Mouse (Mus musculus) kidney, postnatal 0 days (tissue): Measurements from ENCODE around the gene Ncan. TPM values are rescaled to one million over a fixed set of nuclear protein-coding genes. Genes with fewer than 3 reads are reported as not detected.
A peak's percentile ranks its signal among the peaks of the same experiment; 100 is the strongest.

Experiments used
- ATAC-seq: fragments of 200-750 bp; cut with Nextera tagmentation; replicated peaks from 2 replicates; pipeline ENCODE4 v1.8.0; 2017; ENCODE audit warnings: low read depth, moderate number of reproducible peaks, moderate TSS enrichment, moderate library complexity; ENCODE audit not compliant: low FRiP score
- DNase-seq: peaks from one replicate; pipeline ENCODE4 v3.0.0-alpha.2; 2016; ENCODE audit warnings: low spot score
- H3K27ac ChIP-seq: fragments of 300-500 bp; sonication (generic); 2 replicates; pipeline ENCODE4 v1.5.1; 2014; ENCODE audit warnings: mild to moderate bottlenecking
- H3K27me3 ChIP-seq: fragments of 300-500 bp; sonication (generic); 2 replicates; pipeline ENCODE4 v1.6.1; 2014; ENCODE audit warnings: low read length, mixed read lengths; ENCODE audit not compliant: insufficient read depth
- H3K36me3 ChIP-seq: fragments of 300-500 bp; sonication (generic); 2 replicates; pipeline ENCODE4 v1.6.1; 2014; ENCODE audit warnings: low read length, mixed read lengths; ENCODE audit not compliant: insufficient read depth
- H3K4me1 ChIP-seq: fragments of 300-500 bp; sonication (generic); replicated peaks from 2 replicates; pipeline ENCODE4 v1.6.1; 2014; ENCODE audit warnings: antibody characterized with exemption, low read length, mixed read lengths; ENCODE audit not compliant: insufficient read depth
- H3K4me2 ChIP-seq: fragments of 300-500 bp; sonication (generic); 2 replicates; pipeline ENCODE4 v1.6.1; 2014; ENCODE audit warnings: mild to moderate bottlenecking, low read length, moderate library complexity, mixed read lengths
- H3K4me3 ChIP-seq: fragments of 300-500 bp; sonication (generic); replicated peaks from 2 replicates; pipeline ENCODE4 v1.5.1; 2014; ENCODE audit warnings: low read depth, low read length
- H3K9ac ChIP-seq: fragments of 300-500 bp; sonication (generic); 2 replicates; pipeline ENCODE4 v1.6.1; 2014; ENCODE audit warnings: low read depth, low read length
- H3K9me3 ChIP-seq: fragments of 300-500 bp; sonication (generic); replicated peaks from 2 replicates; pipeline ENCODE4 v1.6.1; 2016; ENCODE audit warnings: low read length, inconsistent platforms, mixed read lengths
- CTCF ChIP-seq: IDR thresholded peaks from 2 replicates; pipeline ENCODE4 v1.5.1; 2016; ENCODE audit warnings: antibody characterized with exemption, low read depth, mild to moderate bottlenecking, moderate library complexity
- WGBS: fragments of 180-500 bp; shearing (Covaris S2); extraction: QIAGEN DNeasy Blood & Tissue Kit; methylation state at CpG from one replicate; pipeline ENCODE4 v1.1.7; 2014; 5-methylcytosine and 5-hydroxymethylcytosine counted together
- polyA plus RNA-seq: library from polyadenylated mRNA; unstranded; fragments of >200 nt; fragmentation: Nextera tagmentation; extraction: Ambion mirVana; gene quantifications from 2 replicates; pipeline ENCODE4 v1.2.1, GENCODE M21; 2015

The Ncan gene
- polyA plus RNA-seq, 1 experiment from 2014 or later: 0.03 TPM

DNA sequence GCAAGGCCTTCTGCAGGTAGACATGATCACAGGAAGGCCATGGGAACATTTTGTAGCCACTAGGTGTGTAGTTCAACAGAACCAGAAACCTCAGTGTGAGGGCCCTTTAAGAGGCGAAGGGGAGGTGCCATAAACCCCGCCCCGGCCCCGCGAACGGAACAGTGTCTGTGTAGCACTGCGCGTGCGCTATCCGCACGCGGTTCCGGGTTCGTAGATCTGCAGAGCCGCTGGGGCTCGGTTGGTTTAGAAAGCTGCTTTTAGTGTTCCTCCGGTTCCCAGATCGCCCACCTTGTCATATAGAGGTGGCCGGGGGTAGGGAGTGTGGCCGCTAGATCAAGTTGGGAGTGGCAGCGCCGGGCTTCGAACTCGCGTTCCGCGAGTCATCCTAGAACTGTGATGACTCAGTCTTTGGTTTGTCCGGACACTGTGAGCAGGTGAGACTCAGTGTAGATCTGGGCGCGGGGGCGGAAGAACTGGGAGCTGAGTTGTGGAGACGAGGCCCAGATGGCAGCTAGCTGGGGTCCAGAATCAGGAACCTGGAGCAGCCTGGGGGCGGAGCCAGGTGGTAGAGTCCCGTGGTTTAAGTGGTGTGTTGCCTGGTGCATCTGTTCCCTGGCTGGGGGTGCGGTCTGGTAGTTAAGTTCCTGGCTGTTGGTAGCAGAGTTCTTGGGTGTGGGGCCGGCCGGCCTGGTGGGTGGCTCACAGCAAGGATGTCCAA lies 10.7 kb upstream of the Ncan start, which contains the start of gene Nr2c2ap:
Nr2c2ap (plus strand) TSS at position 168 of the 718 bp plus-strand sequence.
- no peaks in the 10 kb centered on the region for H3K27me3 ChIP-seq
- no peaks in the 10 kb centered on the region for H3K9me3 ChIP-seq
- no peak within 1 kb of the TSS for H3K27ac ChIP-seq
- H3K4me1 ChIP-seq: peaks cover 3% of the 10 kb centered on the region; the same call in 1 of the 2 replicates
- 1% methylated on average over 37 of the region's 37 CpGs for WGBS
- ATAC-seq (peak; percentile 77), DNase-seq (peak; percentile 93)
- H3K36me3 ChIP-seq: peaks cover 23% of the 10 kb centered on the region
- H3K4me3 ChIP-seq: peak within 1 kb of the TSS; percentile 80
- TF ChIP-seq CTCF: no peak
- peak within 1 kb of the TSS; percentile 85 for H3K4me2 ChIP-seq
- peak within 1 kb of the TSS; percentile 77 for H3K9ac ChIP-seq

DNA sequence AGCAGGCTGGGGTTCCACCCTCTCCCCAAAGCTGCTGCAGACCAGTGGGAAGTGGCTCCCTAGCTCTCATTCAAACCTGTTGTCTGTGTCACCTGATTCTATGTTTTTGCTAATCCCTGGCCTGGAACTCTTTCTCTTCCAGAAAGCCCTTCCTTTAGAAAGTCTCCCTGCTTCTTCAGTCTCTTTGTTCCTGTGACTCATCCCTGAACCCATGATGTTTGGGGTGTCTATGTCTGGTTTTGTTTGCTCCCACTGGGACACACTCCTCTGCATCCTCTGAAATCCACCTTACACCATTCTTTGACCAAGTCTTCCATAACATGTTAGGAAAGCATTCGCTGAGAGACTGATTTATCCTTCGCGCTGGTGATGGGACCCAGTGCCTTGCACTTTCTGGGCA lies 9.4 kb upstream of the Ncan start:
- H3K4me1 ChIP-seq: peaks cover 3% of the 10 kb centered on the region; the same call in 1 of the 2 replicates
- no peak for TF ChIP-seq CTCF
- no peak overlapping the region for H3K9ac ChIP-seq
- 91% methylated on average over 3 of the region's 3 CpGs for WGBS
- ATAC-seq (no peak), DNase-seq (no peak)
- no peak overlapping the region for H3K4me3 ChIP-seq
- H3K4me2 ChIP-seq: no peak overlapping the region
- no peak overlapping the region for H3K27ac ChIP-seq
- H3K9me3 ChIP-seq: no peaks in the 10 kb centered on the region
- H3K27me3 ChIP-seq: no peaks in the 10 kb centered on the region
- H3K36me3 ChIP-seq: peaks cover 13% of the 10 kb centered on the region

DNA sequence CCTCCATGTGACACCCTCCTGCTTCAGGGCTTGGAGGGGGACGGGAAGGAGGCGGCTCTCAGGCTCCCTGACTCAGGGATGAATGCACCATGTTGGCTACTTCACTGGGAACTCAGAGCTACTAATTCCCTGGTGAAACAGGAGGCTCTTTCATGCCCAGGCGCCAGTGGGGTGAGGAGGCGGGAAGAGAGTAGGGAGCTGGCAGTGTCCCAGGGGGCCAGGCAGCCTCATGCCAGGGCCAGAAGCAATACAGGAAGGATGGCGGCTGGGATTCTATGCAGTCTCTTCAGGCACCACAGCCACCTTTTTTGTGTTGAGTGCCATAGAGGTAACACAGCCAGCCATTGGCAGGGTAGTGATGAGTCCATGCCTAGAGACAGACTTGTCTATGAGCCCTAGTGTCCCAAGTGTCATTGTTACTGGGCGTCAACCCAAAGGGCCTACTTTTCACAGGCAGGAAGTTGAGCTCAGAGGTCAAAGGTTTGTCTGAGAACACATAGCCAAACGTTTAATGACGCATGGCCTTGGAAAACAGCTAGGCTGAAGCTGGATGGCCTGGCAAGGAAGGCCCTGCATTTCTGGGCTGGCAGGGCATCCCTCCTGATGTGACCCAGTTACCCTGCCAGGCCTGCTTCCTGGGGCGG lies 8.8 kb upstream of the Ncan start:
- no peak overlapping the region for H3K4me3 ChIP-seq
- peaks cover 8% of the 10 kb centered on the region for H3K36me3 ChIP-seq
- no peaks in the 10 kb centered on the region for H3K27me3 ChIP-seq
- peaks cover 3% of the 10 kb centered on the region; the same call in 1 of the 2 replicates for H3K4me1 ChIP-seq
- no peak overlapping the region for H3K4me2 ChIP-seq
- DNase-seq (no peak), ATAC-seq (no peak)
- no peak overlapping the region for H3K9ac ChIP-seq
- H3K27ac ChIP-seq: no peak overlapping the region
- H3K9me3 ChIP-seq: no peaks in the 10 kb centered on the region
- no peak for TF ChIP-seq CTCF
- WGBS: 56% methylated on average over 9 of the region's 9 CpGs

DNA sequence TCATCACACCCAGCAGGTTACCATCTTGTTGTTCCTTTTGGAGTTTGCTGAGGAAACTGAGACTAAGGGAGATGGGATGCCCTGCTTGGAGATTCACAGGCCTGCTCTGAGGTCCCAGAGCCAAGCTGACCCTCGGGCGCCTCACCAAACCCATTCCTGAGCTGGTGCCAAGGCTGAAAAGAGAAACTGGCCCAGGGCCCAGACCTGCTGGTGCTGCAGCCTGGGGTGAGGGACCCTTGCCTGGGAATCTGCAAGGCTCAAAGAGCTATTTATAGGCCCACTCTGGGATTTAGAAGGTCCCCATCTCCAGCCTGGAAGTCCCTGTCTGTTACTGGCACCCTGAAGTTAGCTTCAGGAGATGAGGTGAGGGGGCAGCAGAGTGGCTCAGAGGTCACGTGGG lies 7.8 kb upstream of the Ncan start:
- Histone ChIP-seq H3K4me1 (peaks cover 3% of the 10 kb centered on the region; the same call in 1 of the 2 replicates), H3K27me3 (no peaks in the 10 kb centered on the region), H3K9ac (no peak overlapping the region), H3K9me3 (no peaks in the 10 kb centered on the region), H3K27ac (no peak overlapping the region), H3K4me3 (no peak overlapping the region), H3K4me2 (no peak overlapping the region), H3K36me3 (no peaks in the 10 kb centered on the region)
- no peak for TF ChIP-seq CTCF
- WGBS: 73% methylated on average over 3 of the region's 3 CpGs
- DNase-seq (no peak), ATAC-seq (no peak)

DNA sequence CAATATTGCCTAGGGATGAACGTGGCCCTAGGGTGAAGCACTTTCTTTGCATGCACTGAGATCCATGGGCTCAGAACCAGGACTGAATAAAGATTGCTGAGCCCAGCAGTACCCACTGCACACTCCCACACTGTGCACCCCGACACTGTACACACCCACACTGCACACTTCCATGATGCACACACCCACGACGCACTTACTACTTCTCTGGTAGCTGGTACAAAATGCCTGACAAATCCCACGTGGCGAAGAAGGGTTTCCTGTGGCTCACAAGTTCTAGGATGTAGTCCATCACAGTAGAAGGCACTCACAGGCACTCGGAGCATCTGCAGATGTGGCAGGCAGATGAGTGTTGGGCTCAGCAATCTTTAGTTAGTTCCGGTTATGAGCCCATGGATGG lies 4.3 kb upstream of the Ncan start:
- Histone ChIP-seq H3K27ac (no peak overlapping the region), H3K4me1 (no peaks in the 10 kb centered on the region), H3K4me3 (no peak overlapping the region), H3K9me3 (no peaks in the 10 kb centered on the region), H3K4me2 (no peak overlapping the region), H3K9ac (no peak overlapping the region), H3K36me3 (no peaks in the 10 kb centered on the region), H3K27me3 (0 out of 2 replicates have a peak, but pooled peaks cover under 1% of the 10 kb centered on the region)
- ATAC-seq: no peak
- DNase-seq: no peak
- WGBS: 57% methylated on average over 8 of the region's 8 CpGs
- TF ChIP-seq CTCF: no peak

DNA sequence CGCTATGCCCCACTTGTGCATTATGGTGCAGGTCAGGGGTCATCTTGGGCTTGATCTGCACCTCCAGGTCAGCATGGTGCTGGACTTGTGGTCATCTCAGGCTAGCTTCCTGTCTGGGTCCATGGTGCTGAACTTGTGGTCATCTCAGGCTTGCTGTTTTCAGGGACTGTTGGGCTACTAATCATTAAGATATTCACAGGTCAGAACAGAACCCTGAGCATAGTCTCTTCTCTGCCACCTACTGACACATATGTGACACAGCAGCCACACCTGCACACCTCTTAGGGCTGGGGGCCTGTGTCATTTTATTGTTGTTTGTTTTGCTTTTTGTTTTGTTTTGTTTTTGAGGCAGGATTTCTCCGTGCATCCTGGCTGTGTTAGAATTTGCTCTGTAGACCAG lies 2.2 kb upstream of the Ncan start:
- Histone ChIP-seq H3K9ac (no peak overlapping the region), H3K36me3 (no peaks in the 10 kb centered on the region), H3K9me3 (no peaks in the 10 kb centered on the region), H3K27me3 (peaks cover 18% of the 10 kb centered on the region), H3K4me1 (no peaks in the 10 kb centered on the region), H3K4me3 (no peak overlapping the region), H3K27ac (no peak overlapping the region), H3K4me2 (no peak overlapping the region)
- 51% methylated on average over 2 of the region's 2 CpGs for WGBS
- TF ChIP-seq CTCF: peak; percentile 61
- peak; percentile 37; the same call in 1 of the 2 replicates for ATAC-seq
- peak; percentile 11 for DNase-seq
